Mouse (Mus musculus): ENCODE measurements around the gene Hoxb2.

GRCm38 (mm10) chr11:96365441-96366091, 15.2 kb downstream of the Hoxb2 start, which contains the start of gene Hoxb1:
- TF ChIP-seq CTCF (conservative IDR thresholded peaks at IDR 0.05; ENCODE audit: low read length) = no peak
- no peak for TF ChIP-seq POU5F1 (IDR thresholded peaks at IDR 0.05; ENCODE audit: borderline replicate concordance, low read length)
- no peak for TF ChIP-seq NANOG (IDR thresholded peaks at IDR 0.05; ENCODE audit: borderline replicate concordance, low read length)
